Mouse (Mus musculus): ENCODE measurements around the gene Smoc1. TPM values are rescaled to one million over a fixed set of nuclear protein-coding genes. Genes with fewer than 3 reads are reported as not detected.

Smoc1 gene
- polyA plus RNA-seq, 1 experiment from 2014 or later: 27.1 TPM

- Histone ChIP-seq H3K4me3 (no peak overlapping the region), H3K36me3 (replicated peaks) (no peaks in the 10 kb centered on the region), H3K4me1 (peaks cover 46% of the 10 kb centered on the region), H3K27me3 (replicated peaks; ENCODE audit: low read depth, poor library complexity, severe bottlenecking) (no peaks in the 10 kb centered on the region), H3K27ac (replicated peaks) (no peak overlapping the region), H3K9me3 (no peaks in the 10 kb centered on the region)
- no peak for DNase-seq (ENCODE audit: low spot score)
- WGBS: 92% methylated on average over 3 of the region's 3 CpGs
Measured at GRCm38 (mm10) chr12:81058561-81058960, 32.0 kb downstream of the Smoc1 start.

GRCm38 (mm10) chr12:81061831-81062361 is 35.3 kb downstream of the Smoc1 start:
- Histone ChIP-seq H3K36me3 (replicated peaks) (no peaks in the 10 kb centered on the region), H3K4me1 (peaks cover 19% of the 10 kb centered on the region), H3K27ac (replicated peaks) (no peak overlapping the region), H3K4me3 (no peak overlapping the region), H3K9me3 (no peaks in the 10 kb centered on the region), H3K27me3 (replicated peaks; ENCODE audit: low read depth, poor library complexity, severe bottlenecking) (no peaks in the 10 kb centered on the region)
- DNase-seq (ENCODE audit: low spot score): no peak
- 77% methylated on average over 6 of the region's 6 CpGs for WGBS

DNA sequence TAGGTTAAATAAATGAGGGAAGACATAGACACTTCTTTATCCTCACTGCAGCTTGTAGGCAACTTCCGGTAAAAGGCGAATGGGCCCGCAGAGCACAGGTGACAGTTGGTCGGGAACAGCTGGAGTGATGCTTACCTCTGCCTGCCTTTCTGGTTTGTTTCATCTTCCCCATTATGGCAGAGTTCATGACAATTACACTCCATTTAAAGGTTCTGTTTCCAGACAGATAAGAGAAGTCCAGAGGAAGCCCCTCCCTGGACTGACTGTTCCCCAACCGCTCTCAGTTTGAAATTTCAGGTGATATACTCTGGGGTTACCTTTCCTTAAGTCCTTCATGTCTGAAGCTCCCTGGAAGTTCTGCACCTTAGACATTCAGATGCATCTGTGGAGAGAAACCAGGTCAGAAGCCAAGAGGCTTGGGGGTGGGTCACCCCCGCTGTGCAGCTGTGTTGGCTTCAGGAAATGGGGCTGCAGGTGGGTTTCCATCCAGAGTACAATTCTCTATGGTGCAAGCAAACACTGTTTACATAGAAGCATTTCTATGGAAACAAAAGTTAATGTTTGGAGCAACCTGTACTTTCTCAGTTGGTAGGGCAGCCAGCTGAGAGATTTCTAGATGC is 36.8 kb downstream of the Smoc1 start:
- H3K4me3 ChIP-seq: no peak overlapping the region
- no peak overlapping the region for H3K27ac ChIP-seq (replicated peaks)
- peaks cover 7% of the 10 kb centered on the region; the same call in 1 of the 2 replicates for H3K4me1 ChIP-seq
- 89% methylated on average over 6 of the region's 6 CpGs for WGBS
- H3K36me3 ChIP-seq (replicated peaks): no peaks in the 10 kb centered on the region
- H3K27me3 ChIP-seq (replicated peaks; ENCODE audit: low read depth, poor library complexity, severe bottlenecking): no peaks in the 10 kb centered on the region
- H3K9me3 ChIP-seq: no peaks in the 10 kb centered on the region
- no peak for DNase-seq (ENCODE audit: low spot score)

DNA sequence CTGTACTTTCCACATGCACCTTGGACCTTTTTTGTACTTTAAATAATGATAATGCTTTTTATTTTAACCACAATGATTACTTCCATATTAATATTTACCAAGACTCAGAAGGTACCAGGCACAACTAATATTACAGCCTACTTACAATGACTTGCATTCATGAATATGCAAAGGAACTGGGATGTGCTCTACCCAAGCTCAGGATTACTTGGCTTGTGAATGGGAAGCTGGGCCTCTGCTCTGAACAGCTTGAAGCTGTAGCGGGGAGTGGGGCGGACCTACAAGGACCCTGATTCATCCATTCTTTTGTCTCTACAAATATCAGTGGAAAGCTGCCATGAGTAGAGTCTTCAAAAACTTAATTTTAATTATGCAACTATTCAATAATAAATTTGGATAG is 47.5 kb downstream of the Smoc1 start:
- H3K27ac ChIP-seq (replicated peaks): no peak overlapping the region
- H3K4me1 ChIP-seq: no peaks in the 10 kb centered on the region; the same call in 1 of the 2 replicates
- H3K9me3 ChIP-seq: peaks cover 12% of the 10 kb centered on the region
- H3K27me3 ChIP-seq (replicated peaks; ENCODE audit: low read depth, poor library complexity, severe bottlenecking): no peaks in the 10 kb centered on the region
- no peak overlapping the region for H3K4me3 ChIP-seq
- H3K36me3 ChIP-seq (replicated peaks): peaks cover 31% of the 10 kb centered on the region
- no peak for DNase-seq (ENCODE audit: low spot score)
- 85% methylated on average over 2 of the region's 2 CpGs for WGBS

GRCm38 (mm10) chr12:81074941-81075340 is 48.3 kb downstream of the Smoc1 start:
- peaks cover under 1% of the 10 kb centered on the region; the same call in 1 of the 2 replicates for H3K4me1 ChIP-seq
- DNase-seq (ENCODE audit: low spot score): no peak

GRCm38 (mm10) chr12:81077953-81078646 is 51.5 kb downstream of the Smoc1 start:
- H3K9me3 ChIP-seq: peaks cover 18% of the 10 kb centered on the region
- DNase-seq (ENCODE audit: low spot score): no peak
- H3K4me3 ChIP-seq: no peak overlapping the region
- H3K27me3 ChIP-seq (replicated peaks; ENCODE audit: low read depth, poor library complexity, severe bottlenecking): no peaks in the 10 kb centered on the region
- peaks cover 6% of the 10 kb centered on the region; the same call in 1 of the 2 replicates for H3K4me1 ChIP-seq
- H3K27ac ChIP-seq (replicated peaks): no peak overlapping the region
- H3K36me3 ChIP-seq (replicated peaks): peaks cover 37% of the 10 kb centered on the region
- WGBS: 93% methylated on average over 2 of the region's 2 CpGs

More at GRCm38 (mm10) chr12:81074941-81075340, 48.3 kb downstream of the Smoc1 start:
- Histone ChIP-seq H3K4me3 (no peak overlapping the region), H3K27ac (replicated peaks) (no peak overlapping the region), H3K27me3 (replicated peaks; ENCODE audit: low read depth, poor library complexity, severe bottlenecking) (no peaks in the 10 kb centered on the region), H3K9me3 (peaks cover 18% of the 10 kb centered on the region), H3K36me3 (replicated peaks) (peaks cover 37% of the 10 kb centered on the region)
- WGBS: 78% methylated on average over 3 of the region's 3 CpGs

DNA sequence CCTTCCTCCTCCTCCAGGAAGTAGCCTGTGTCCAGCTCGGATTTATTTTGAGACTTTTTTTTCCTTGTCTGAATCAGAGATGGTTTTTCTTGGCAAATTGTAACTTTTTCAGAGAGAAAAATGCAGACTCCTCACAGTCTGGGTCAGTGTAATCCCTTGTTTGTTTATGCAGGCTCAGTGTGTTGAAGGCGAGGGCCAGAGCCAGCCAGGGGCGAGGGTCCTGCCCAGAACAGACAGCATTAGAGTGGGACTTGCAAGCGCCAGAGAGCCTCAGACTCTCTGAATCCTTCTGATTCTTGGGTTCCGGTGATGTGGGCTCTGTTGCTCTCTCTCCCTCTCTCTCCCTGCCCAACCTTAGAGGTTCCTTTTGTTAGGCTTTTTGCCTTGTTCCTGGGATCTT is 53.7 kb downstream of the Smoc1 start:
- WGBS: 61% methylated on average over 5 of the region's 5 CpGs
- H3K27ac ChIP-seq (replicated peaks): no peak overlapping the region
- H3K27me3 ChIP-seq (replicated peaks; ENCODE audit: low read depth, poor library complexity, severe bottlenecking): no peaks in the 10 kb centered on the region
- peaks cover 37% of the 10 kb centered on the region for H3K36me3 ChIP-seq (replicated peaks)
- H3K4me1 ChIP-seq: peaks cover 22% of the 10 kb centered on the region
- no peak overlapping the region for H3K4me3 ChIP-seq
- no peak for DNase-seq (ENCODE audit: low spot score)
- H3K9me3 ChIP-seq: peaks cover 18% of the 10 kb centered on the region

GRCm38 (mm10) chr12:81081031-81081430 is 54.4 kb downstream of the Smoc1 start:
- 87% methylated on average over 3 of the region's 3 CpGs for WGBS
- no peak for DNase-seq (ENCODE audit: low spot score)
- Histone ChIP-seq H3K4me1 (peaks cover 22% of the 10 kb centered on the region), H3K27me3 (replicated peaks; ENCODE audit: low read depth, poor library complexity, severe bottlenecking) (no peaks in the 10 kb centered on the region), H3K4me3 (no peak overlapping the region), H3K27ac (replicated peaks) (no peak overlapping the region), H3K9me3 (peaks cover 18% of the 10 kb centered on the region), H3K36me3 (replicated peaks) (peaks cover 34% of the 10 kb centered on the region)

DNA sequence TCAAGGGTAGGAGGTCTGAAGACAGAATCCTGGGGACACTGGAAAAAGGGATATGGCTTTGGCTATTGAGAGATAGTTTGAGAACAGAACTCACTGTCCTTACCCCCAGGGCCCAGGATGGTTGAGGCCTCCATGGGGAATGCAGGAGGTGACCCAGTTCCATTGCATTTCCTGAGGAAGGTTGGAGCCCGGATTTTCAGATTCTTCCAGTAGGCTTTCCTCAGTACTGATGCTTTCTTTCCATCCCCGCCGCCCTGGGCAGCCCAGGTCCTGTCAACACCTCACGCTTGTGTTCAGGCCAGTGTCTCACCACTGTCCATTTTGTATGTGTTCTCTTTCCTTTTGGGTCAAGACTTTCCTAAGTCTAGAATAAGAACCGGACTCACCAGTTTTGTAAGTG is 56.5 kb downstream of the Smoc1 start:
- no peak overlapping the region for H3K27ac ChIP-seq (replicated peaks)
- DNase-seq (ENCODE audit: low spot score): no peak
- H3K9me3 ChIP-seq: peaks cover 16% of the 10 kb centered on the region
- no peak overlapping the region for H3K4me3 ChIP-seq
- H3K4me1 ChIP-seq: peaks cover 22% of the 10 kb centered on the region
- WGBS: 90% methylated on average over 5 of the region's 5 CpGs
- H3K36me3 ChIP-seq (replicated peaks): peaks cover 16% of the 10 kb centered on the region
- no peaks in the 10 kb centered on the region for H3K27me3 ChIP-seq (replicated peaks; ENCODE audit: low read depth, poor library complexity, severe bottlenecking)

- WGBS: 78% methylated on average over 1 of the region's 1 CpGs
- Histone ChIP-seq H3K4me3 (no peak overlapping the region), H3K4me1 (peaks cover 28% of the 10 kb centered on the region), H3K9me3 (no peaks in the 10 kb centered on the region), H3K36me3 (replicated peaks) (no peaks in the 10 kb centered on the region), H3K27me3 (replicated peaks; ENCODE audit: low read depth, poor library complexity, severe bottlenecking) (no peaks in the 10 kb centered on the region), H3K27ac (replicated peaks) (no peak overlapping the region)
- no peak for DNase-seq (ENCODE audit: low spot score)
Measured at GRCm38 (mm10) chr12:81085244-81085643, 58.6 kb downstream of the Smoc1 start.

- no peak for DNase-seq (ENCODE audit: low spot score)
- peaks cover 39% of the 10 kb centered on the region for H3K4me1 ChIP-seq
- H3K36me3 ChIP-seq (replicated peaks): no peaks in the 10 kb centered on the region
- no peak overlapping the region for H3K27ac ChIP-seq (replicated peaks)
- peaks cover 13% of the 10 kb centered on the region; the same call in 1 of the 2 replicates for H3K27me3 ChIP-seq (replicated peaks; ENCODE audit: low read depth, poor library complexity, severe bottlenecking)
- H3K9me3 ChIP-seq: no peaks in the 10 kb centered on the region
- H3K4me3 ChIP-seq: no peak overlapping the region
- 77% methylated on average over 5 of the region's 5 CpGs for WGBS
Measured at GRCm38 (mm10) chr12:81088131-81088530, 61.5 kb downstream of the Smoc1 start.

- no peak for DNase-seq (ENCODE audit: low spot score)
- Histone ChIP-seq H3K4me3 (no peak overlapping the region), H3K4me1 (peaks cover 52% of the 10 kb centered on the region), H3K27ac (replicated peaks) (no peak overlapping the region), H3K27me3 (replicated peaks; ENCODE audit: low read depth, poor library complexity, severe bottlenecking) (peaks cover 18% of the 10 kb centered on the region; the same call in 1 of the 2 replicates), H3K36me3 (replicated peaks) (no peaks in the 10 kb centered on the region), H3K9me3 (no peaks in the 10 kb centered on the region)
- WGBS: 89% methylated on average over 5 of the region's 5 CpGs
Measured at GRCm38 (mm10) chr12:81091641-81092040, 65.0 kb downstream of the Smoc1 start.

DNA sequence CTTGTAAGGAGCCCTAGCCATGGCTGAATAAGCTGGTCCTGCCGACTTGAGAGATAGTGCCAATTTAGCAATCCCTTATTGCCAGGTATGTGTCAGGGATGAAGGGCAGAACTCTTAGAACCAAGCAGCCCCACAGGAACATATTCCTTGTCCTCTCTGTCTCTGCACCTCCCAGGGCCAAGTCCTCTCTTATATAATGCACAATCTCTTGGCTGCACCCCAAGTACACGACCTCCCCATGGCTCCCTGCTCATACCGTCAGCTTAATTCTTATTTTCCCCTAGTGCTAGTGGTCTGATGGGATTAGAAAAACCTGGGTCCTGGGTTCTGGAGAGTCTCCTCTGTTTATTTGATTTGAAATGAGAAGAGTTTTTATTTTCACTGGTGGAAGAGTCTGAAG is 66.0 kb downstream of the Smoc1 start:
- WGBS: 86% methylated on average over 3 of the region's 3 CpGs
- peaks cover 18% of the 10 kb centered on the region; the same call in 1 of the 2 replicates for H3K27me3 ChIP-seq (replicated peaks; ENCODE audit: low read depth, poor library complexity, severe bottlenecking)
- DNase-seq (ENCODE audit: low spot score): no peak

More for the DNA sequence above, 66.0 kb downstream of the Smoc1 start:
- H3K27ac ChIP-seq (replicated peaks): no peak overlapping the region
- H3K4me3 ChIP-seq: no peak overlapping the region
- H3K9me3 ChIP-seq: no peaks in the 10 kb centered on the region
- no peaks in the 10 kb centered on the region for H3K36me3 ChIP-seq (replicated peaks)
- H3K4me1 ChIP-seq: peaks cover 62% of the 10 kb centered on the region
